Mouse (Mus musculus) spleen, adult 12 weeks (tissue): Measurements from ENCODE around the gene Itih3.

Experiments used
- DNase-seq: peaks from one replicate; pipeline ENCODE4 v3.0.0; 2022; ENCODE audit warnings: low spot score

Gene Itih3

GRCm38 (mm10) chr14:30902628-30903027 lies 20.9 kb downstream of the Itih3 start:
- DNase-seq: no peak

- DNase-seq: no peak
These were observed 23.6 kb downstream of the Itih3 start for GRCm38 (mm10) chr14:30899972-30900371.

GRCm38 (mm10) chr14:30888271-30888732 lies 35.3 kb downstream of the Itih3 start:
- DNase-seq: no peak

GRCm38 (mm10) chr14:30886204-30886603 lies 37.4 kb downstream of the Itih3 start, which contains the start of gene Itih4:
Itih4 (plus strand) TSS chr14:30886476.
- DNase-seq: no peak

- DNase-seq: no peak
These were observed 38.3 kb downstream of the Itih3 start for GRCm38 (mm10) chr14:30885298-30885697.

- DNase-seq: no peak
These were observed 41.8 kb downstream of the Itih3 start for GRCm38 (mm10) chr14:30881718-30882108.

GRCm38 (mm10) chr14:30880811-30881717 lies 42.5 kb downstream of the Itih3 start:
- no peak for DNase-seq

GRCm38 (mm10) chr14:30880251-30880650 lies 43.3 kb downstream of the Itih3 start:
- no peak for DNase-seq

GRCm38 (mm10) chr14:30879794-30880193 lies 43.8 kb downstream of the Itih3 start:
- no peak for DNase-seq

- DNase-seq: no peak
These were observed 44.5 kb downstream of the Itih3 start, which contains the start of gene Mustn1 for GRCm38 (mm10) chr14:30878958-30879571. Mustn1 (plus strand) TSS chr14:30879200.

GRCm38 (mm10) chr14:30877827-30878226 lies 45.7 kb downstream of the Itih3 start:
- DNase-seq: no peak

- DNase-seq: no peak
These were observed 47.1 kb downstream of the Itih3 start for GRCm38 (mm10) chr14:30876451-30876850.

- no peak for DNase-seq
These were observed 47.6 kb downstream of the Itih3 start for GRCm38 (mm10) chr14:30875955-30876354.

- no peak for DNase-seq
These were observed 48.3 kb downstream of the Itih3 start for GRCm38 (mm10) chr14:30875130-30875865.

- DNase-seq: no peak
These were observed 49.4 kb downstream of the Itih3 start for GRCm38 (mm10) chr14:30874095-30874700.

GRCm38 (mm10) chr14:30870206-30871147 lies 53.1 kb downstream of the Itih3 start:
- DNase-seq: no peak

- no peak for DNase-seq
These were observed 54.2 kb downstream of the Itih3 start for GRCm38 (mm10) chr14:30869391-30869801.

- DNase-seq: no peak
These were observed 54.7 kb downstream of the Itih3 start for GRCm38 (mm10) chr14:30868826-30869225.

GRCm38 (mm10) chr14:30867042-30867441 lies 56.5 kb downstream of the Itih3 start:
- peak; percentile 34 for DNase-seq

GRCm38 (mm10) chr14:30865311-30865710 lies 58.2 kb downstream of the Itih3 start:
- DNase-seq: no peak

GRCm38 (mm10) chr14:30862368-30862767 lies 61.2 kb downstream of the Itih3 start:
- no peak for DNase-seq
